Mouse (Mus musculus): ENCODE measurements at regions not wholly inside any gene's neighbourhood (a gene's known extent, or its start where the extent isn't known, plus 50 kb on each side); places are given as distances from the start of the nearest gene placed in this dataset.

GRCm38 (mm10) chr7:58557535-58557934, 98.4 kb upstream of the Atp10a start:
- TF ChIP-seq CTCF (IDR thresholded peaks at IDR 0.05), result no peak
- H3K27ac ChIP-seq, result no peak overlapping the region
- DNase-seq, result no peak
- H3K4me3 ChIP-seq, result no peak overlapping the region
- intact Hi-C loops (cut with DNase I), result no loop called here

- intact Hi-C loops (cut with DNase I), result no loop called here
- no peak for TF ChIP-seq CTCF (IDR thresholded peaks at IDR 0.05)
- no peak overlapping the region for H3K27ac ChIP-seq
- no peak overlapping the region for H3K4me3 ChIP-seq
- DNase-seq, result no peak
Observed at GRCm38 (mm10) chr7:58568807-58569206, 87.2 kb upstream of the Atp10a start.

- peak; percentile 91 for TF ChIP-seq CTCF (IDR thresholded peaks at IDR 0.05)
- peak; percentile 52 for DNase-seq
- intact Hi-C loops (cut with DNase I), result loop anchor here (10.0 kb wide), 3 partner anchors 160 to 490 kb away; no protein-coding TSS in a partner anchor
- no peak overlapping the region for H3K4me3 ChIP-seq
- H3K27ac ChIP-seq, result no peak overlapping the region
Observed at GRCm38 (mm10) chr7:58584241-58584820, 71.6 kb upstream of the Atp10a start.

- no peak overlapping the region for H3K4me3 ChIP-seq
- no peak for TF ChIP-seq CTCF (IDR thresholded peaks at IDR 0.05)
- intact Hi-C loops (cut with DNase I), result loop anchor here (10.0 kb wide), 3 partner anchors 159 to 489 kb away; no protein-coding TSS in a partner anchor
- no peak overlapping the region for H3K27ac ChIP-seq
- DNase-seq, result no peak
Observed at GRCm38 (mm10) chr7:58585626-58586256, 70.2 kb upstream of the Atp10a start.

GRCm38 (mm10) chr7:58595951-58596350, 60.0 kb upstream of the Atp10a start:
- H3K27ac ChIP-seq, result no peak overlapping the region
- intact Hi-C loops (cut with DNase I), result no loop called here
- TF ChIP-seq CTCF (IDR thresholded peaks at IDR 0.05), result no peak
- no peak overlapping the region for H3K4me3 ChIP-seq
- DNase-seq, result no peak
